Mouse (Mus musculus): ENCODE data around the gene Tril. TPM values are rescaled to one million over a fixed set of nuclear protein-coding genes. Genes with fewer than 3 reads are reported as not detected.
A peak's percentile ranks its signal among the peaks of the same experiment; 100 is the strongest.

The Tril gene
- polyA plus RNA-seq, 1 experiment from 2014 or later: 94.9 TPM

- H3K4me1 ChIP-seq (ENCODE audit: control insufficient read depth, insufficient read depth, low read length): no peaks in the 10 kb centered on the region
- ATAC-seq (ENCODE audit: low FRiP score, low TSS enrichment): no peak
- no peak overlapping the region for H3K4me2 ChIP-seq (replicated peaks; ENCODE audit: low read depth, low read length)
- H3K27ac ChIP-seq (ENCODE audit: low read depth, low read length): no peak overlapping the region
- H3K4me3 ChIP-seq (ENCODE audit: low read length): no peak overlapping the region
- H3K36me3 ChIP-seq (ENCODE audit: control insufficient read depth, insufficient read depth, low read length): no peaks in the 10 kb centered on the region
- no peak overlapping the region for H3K9ac ChIP-seq (ENCODE audit: low read depth, low read length)
- WGBS: 72% methylated on average over 5 of the region's 5 CpGs
- no peaks in the 10 kb centered on the region for H3K27me3 ChIP-seq (ENCODE audit: control insufficient read depth, insufficient read depth, low read length)
- H3K9me3 ChIP-seq (ENCODE audit: control insufficient read depth, low read length): no peaks in the 10 kb centered on the region
These were observed 40.6 kb downstream of the Tril start for GRCm38 (mm10) chr6:53780008-53780407.

- Histone ChIP-seq H3K27ac (ENCODE audit: low read depth, low read length) (no peak overlapping the region), H3K9ac (ENCODE audit: low read depth, low read length) (no peak overlapping the region), H3K36me3 (ENCODE audit: control insufficient read depth, insufficient read depth, low read length) (no peaks in the 10 kb centered on the region), H3K4me2 (replicated peaks; ENCODE audit: low read depth, low read length) (no peak overlapping the region), H3K4me1 (ENCODE audit: control insufficient read depth, insufficient read depth, low read length) (no peaks in the 10 kb centered on the region), H3K27me3 (ENCODE audit: control insufficient read depth, insufficient read depth, low read length) (no peaks in the 10 kb centered on the region), H3K4me3 (ENCODE audit: low read length) (no peak overlapping the region), H3K9me3 (ENCODE audit: control insufficient read depth, low read length) (no peaks in the 10 kb centered on the region)
- 66% methylated on average over 7 of the region's 7 CpGs for WGBS
- no peak for ATAC-seq (ENCODE audit: low FRiP score, low TSS enrichment)
These were observed 41.1 kb downstream of the Tril start for GRCm38 (mm10) chr6:53779526-53779925.

GRCm38 (mm10) chr6:53778424-53778955 is 42.1 kb downstream of the Tril start:
- no peak overlapping the region for H3K4me3 ChIP-seq (ENCODE audit: low read length)
- no peak overlapping the region for H3K4me2 ChIP-seq (replicated peaks; ENCODE audit: low read depth, low read length)
- no peaks in the 10 kb centered on the region for H3K27me3 ChIP-seq (ENCODE audit: control insufficient read depth, insufficient read depth, low read length)
- H3K36me3 ChIP-seq (ENCODE audit: control insufficient read depth, insufficient read depth, low read length): no peaks in the 10 kb centered on the region
- no peak overlapping the region for H3K9ac ChIP-seq (ENCODE audit: low read depth, low read length)
- 0 out of 2 replicates have a peak, but pooled peaks have one; percentile 43 for ATAC-seq (ENCODE audit: low FRiP score, low TSS enrichment)
- H3K27ac ChIP-seq (ENCODE audit: low read depth, low read length): no peak overlapping the region
- no peaks in the 10 kb centered on the region for H3K4me1 ChIP-seq (ENCODE audit: control insufficient read depth, insufficient read depth, low read length)
- H3K9me3 ChIP-seq (ENCODE audit: control insufficient read depth, low read length): no peaks in the 10 kb centered on the region
- 30% methylated on average over 8 of the region's 8 CpGs for WGBS

GRCm38 (mm10) chr6:53768275-53768674 is 52.4 kb downstream of the Tril start:
- Histone ChIP-seq H3K27ac (ENCODE audit: low read depth, low read length) (no peak overlapping the region), H3K27me3 (ENCODE audit: control insufficient read depth, insufficient read depth, low read length) (no peaks in the 10 kb centered on the region), H3K9ac (ENCODE audit: low read depth, low read length) (no peak overlapping the region), H3K4me3 (ENCODE audit: low read length) (no peak overlapping the region), H3K9me3 (ENCODE audit: control insufficient read depth, low read length) (no peaks in the 10 kb centered on the region), H3K36me3 (ENCODE audit: control insufficient read depth, insufficient read depth, low read length) (no peaks in the 10 kb centered on the region), H3K4me1 (ENCODE audit: control insufficient read depth, insufficient read depth, low read length) (peaks cover 7% of the 10 kb centered on the region; the same call in 1 of the 2 replicates), H3K4me2 (replicated peaks; ENCODE audit: low read depth, low read length) (no peak overlapping the region)
- ATAC-seq (ENCODE audit: low FRiP score, low TSS enrichment): no peak
- WGBS: 90% methylated on average over 4 of the region's 4 CpGs

- Histone ChIP-seq H3K27ac (ENCODE audit: low read depth, low read length) (no peak overlapping the region), H3K9ac (ENCODE audit: low read depth, low read length) (no peak overlapping the region), H3K4me1 (ENCODE audit: control insufficient read depth, insufficient read depth, low read length) (peaks cover 7% of the 10 kb centered on the region; the same call in 1 of the 2 replicates), H3K36me3 (ENCODE audit: control insufficient read depth, insufficient read depth, low read length) (no peaks in the 10 kb centered on the region), H3K4me3 (ENCODE audit: low read length) (no peak overlapping the region), H3K9me3 (ENCODE audit: control insufficient read depth, low read length) (no peaks in the 10 kb centered on the region), H3K27me3 (ENCODE audit: control insufficient read depth, insufficient read depth, low read length) (no peaks in the 10 kb centered on the region), H3K4me2 (replicated peaks; ENCODE audit: low read depth, low read length) (no peak overlapping the region)
- 38% methylated on average over 10 of the region's 10 CpGs for WGBS
- no peak for ATAC-seq (ENCODE audit: low FRiP score, low TSS enrichment)
These were observed 54.3 kb downstream of the Tril start for GRCm38 (mm10) chr6:53766243-53766915.

GRCm38 (mm10) chr6:53765731-53766130 is 54.9 kb downstream of the Tril start:
- Histone ChIP-seq H3K9me3 (ENCODE audit: control insufficient read depth, low read length) (no peaks in the 10 kb centered on the region), H3K4me2 (replicated peaks; ENCODE audit: low read depth, low read length) (no peak overlapping the region), H3K4me3 (ENCODE audit: low read length) (no peak overlapping the region), H3K4me1 (ENCODE audit: control insufficient read depth, insufficient read depth, low read length) (peaks cover 7% of the 10 kb centered on the region; the same call in 1 of the 2 replicates), H3K36me3 (ENCODE audit: control insufficient read depth, insufficient read depth, low read length) (no peaks in the 10 kb centered on the region), H3K27me3 (ENCODE audit: control insufficient read depth, insufficient read depth, low read length) (no peaks in the 10 kb centered on the region), H3K9ac (ENCODE audit: low read depth, low read length) (no peak overlapping the region), H3K27ac (ENCODE audit: low read depth, low read length) (no peak overlapping the region)
- no peak for ATAC-seq (ENCODE audit: low FRiP score, low TSS enrichment)
- WGBS: 58% methylated on average over 8 of the region's 8 CpGs

Other genes with a start within 250 kb of the Tril start
- 0.32 and 0.51 TPM in 2 replicates for gene Cpvl, start 157.8 kb upstream of the Tril start, polyA plus RNA-seq (2014; fragmentation: Nextera tagmentation; extraction: Ambion mirVana)
- 13.3 and 17.3 TPM in 2 replicates for gene Chn2, start 218.7 kb upstream of the Tril start, polyA plus RNA-seq (2014; fragmentation: Nextera tagmentation; extraction: Ambion mirVana)

All from kidney, embryonic 14.5 days (tissue).